Mouse (Mus musculus): ENCODE measurements around the gene Cd8b1.

- TF ChIP-seq POLR2A (IDR thresholded peaks at IDR 0.05; ENCODE audit: control insufficient read depth, extremely low read depth, insufficient read depth, low read length, poor library complexity) (no peak), CTCF (IDR thresholded peaks at IDR 0.05; ENCODE audit: borderline replicate concordance, control insufficient read depth, extremely low read depth, insufficient read depth, low read length, poor library complexity) (no peak)
These were observed 9.8 kb downstream of the Cd8b1 start for GRCm38 (mm10) chr6:71332236-71332965.

All from thymus, adult 2 months (tissue).